9 mouse cellular contexts compared by ENCODE assay signal in the genomic region with DNA sequence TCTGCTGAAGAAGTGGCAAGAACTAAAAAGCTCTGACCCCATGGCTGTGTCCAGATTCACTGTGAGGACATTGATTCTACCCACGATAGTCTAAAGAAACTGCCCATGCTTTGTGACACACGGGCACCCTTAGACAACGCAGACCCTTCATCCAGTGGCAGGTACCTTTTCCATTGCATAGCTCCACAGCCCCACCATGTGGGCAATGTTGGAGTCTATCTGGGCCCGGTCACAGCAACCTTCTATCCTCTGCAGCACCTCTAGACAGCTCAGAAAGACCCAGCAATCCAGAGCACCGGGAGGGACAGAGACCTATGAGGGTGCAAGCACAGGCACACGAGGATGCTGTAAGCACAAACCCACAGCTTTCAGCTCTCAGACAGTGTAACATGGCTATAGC. TPM values are rescaled to one million over a fixed set of nuclear protein-coding genes. Genes with fewer than 3 reads are reported as not detected.
DNase-seq lines count a peak whose midpoint lies in the region; ATAC-seq and TF ChIP-seq lines count a peak whose summit lies in the region.
"Had no signal": no experiment of that assay in that cellular context is flagged by ENCODE, and none has a peak within 500 bp of the region (broad histone marks: within the 10 kb centered on the region; RNA-seq: fewer than 3 reads in every experiment).

No protein-coding gene starts in this region.

- H3K9me3 ChIP-seq in hindbrain, embryonic 11.5 days (ENCODE audit: control insufficient read depth, low read length): no peaks in the 10 kb centered on the region
- H3K9me3 ChIP-seq in hindbrain, embryonic 16.5 days (ENCODE audit: control insufficient read depth, low read length): no peaks in the 10 kb centered on the region
- H3K9me3 ChIP-seq: liver, embryonic 15.5 days had no signal

- H3K36me3 ChIP-seq in hindbrain, embryonic 11.5 days (ENCODE audit: control insufficient read depth, insufficient read depth, low read length): peaks cover 8% of the 10 kb centered on the region
- H3K36me3 ChIP-seq in hindbrain, embryonic 16.5 days (ENCODE audit: control insufficient read depth, insufficient read depth, low read length): peaks cover 43% of the 10 kb centered on the region
- peaks cover 44% of the 10 kb centered on the region for H3K36me3 ChIP-seq in spleen, adult 2 months (ENCODE audit: control insufficient read depth, insufficient read depth, low read length)

- peak; percentile 34; the same call in 1 of the 2 replicates for TF ChIP-seq CTCF in spleen, adult 2 months (IDR thresholded peaks at IDR 0.05; ENCODE audit: extremely low read depth, insufficient read depth, insufficient read length, insufficient replicate concordance)

- no peak overlapping the region for H3K9ac ChIP-seq in hindbrain, embryonic 11.5 days (ENCODE audit: low read depth, low read length)
- H3K9ac ChIP-seq in hindbrain, embryonic 16.5 days (ENCODE audit: low read depth, low read length): no peak overlapping the region
- H3K9ac ChIP-seq: liver, embryonic 15.5 days had no signal

- ATAC-seq in hindbrain, embryonic 11.5 days (ENCODE audit: low FRiP score): no peak
- ATAC-seq in hindbrain, embryonic 16.5 days: no peak
- 0 out of 2 replicates have a peak, but pooled peaks have one; percentile 35 for ATAC-seq in erythroid progenitor cell, adult 5-6 weeks (replicated peaks; ENCODE audit: low FRiP score, poor library complexity, severe bottlenecking)

- no peaks in the 10 kb centered on the region for H3K27me3 ChIP-seq in hindbrain, embryonic 11.5 days (ENCODE audit: control insufficient read depth, insufficient read depth, low read length)
- no peaks in the 10 kb centered on the region for H3K27me3 ChIP-seq in hindbrain, embryonic 16.5 days (replicated peaks; ENCODE audit: control insufficient read depth, insufficient read depth, low read length)
- no peaks in the 10 kb centered on the region for H3K27me3 ChIP-seq in spleen, adult 2 months (ENCODE audit: control insufficient read depth, insufficient read depth, low read length)
- H3K27me3 ChIP-seq: liver, embryonic 15.5 days had no signal

- peak; percentile 38 for DNase-seq in hindbrain, embryonic 11.5 days (ENCODE audit: low spot score)
- peak in 1 of 2 experiments; percentile 17 for DNase-seq in spleen, adult 2 months (ENCODE audit: low read depth in 1 of 2, low spot score in 2 of 2)
- no peak for DNase-seq in spleen, postnatal 14 days (ENCODE audit: low spot score in 2 of 2)
- DNase-seq in thymus, postnatal 4 days: peak; percentile 65
- DNase-seq in Muller cell, postnatal 12 days (ENCODE audit: inconsistent ontology term): no peak
- DNase-seq in cerebellum, adult 18-20 months: no peak

- no peak for TF ChIP-seq POLR2A in spleen, adult 2 months (IDR thresholded peaks at IDR 0.05; ENCODE audit: low read depth, low read length)

- 78% methylated on average over 6 of the region's 6 CpGs for WGBS in hindbrain, embryonic 11.5 days
- 72% methylated on average over 6 of the region's 6 CpGs for WGBS in hindbrain, embryonic 16.5 days
- WGBS in spleen, adult 2 months: 76% methylated on average over 6 of the region's 6 CpGs

- H3K27ac ChIP-seq in hindbrain, embryonic 11.5 days (ENCODE audit: low read depth, low read length): no peak overlapping the region
- no peak overlapping the region for H3K27ac ChIP-seq in hindbrain, embryonic 16.5 days (ENCODE audit: low read depth, low read length)
- H3K27ac ChIP-seq in spleen, adult 2 months (ENCODE audit: insufficient read depth, low read length): no peak overlapping the region
- H3K27ac ChIP-seq: liver, embryonic 15.5 days had no signal

- no peak overlapping the region for H3K4me2 ChIP-seq in hindbrain, embryonic 11.5 days (replicated peaks; ENCODE audit: low read depth, low read length)
- H3K4me2 ChIP-seq in hindbrain, embryonic 16.5 days (ENCODE audit: low read length): no peak overlapping the region
- H3K4me2 ChIP-seq: liver, embryonic 15.5 days had no signal

- no peaks in the 10 kb centered on the region for H3K4me1 ChIP-seq in hindbrain, embryonic 11.5 days (replicated peaks; ENCODE audit: control insufficient read depth, insufficient read depth, low read length)
- H3K4me1 ChIP-seq in hindbrain, embryonic 16.5 days (ENCODE audit: control insufficient read depth, insufficient read depth, low read depth, low read length): no peaks in the 10 kb centered on the region
- H3K4me1 ChIP-seq in spleen, adult 2 months (ENCODE audit: control insufficient read depth, insufficient read depth, insufficient read length): no peaks in the 10 kb centered on the region

- H3K4me3 ChIP-seq in hindbrain, embryonic 11.5 days (ENCODE audit: low read depth, low read length): no peak overlapping the region
- H3K4me3 ChIP-seq in hindbrain, embryonic 16.5 days (ENCODE audit: low read length): no peak overlapping the region
- H3K4me3 ChIP-seq in spleen, adult 2 months (ENCODE audit: extremely low read depth, insufficient read depth, insufficient read length): no peak overlapping the region
- H3K4me3 ChIP-seq: liver, embryonic 15.5 days had no signal

RNA-seq across cellular contexts. Expression of a gene that starts 26.4 kb away (rescaled TPM):
- 14.1 and 18.7 TPM in 2 replicates for polyA plus RNA-seq in hindbrain, embryonic 11.5 days (2014; fragmentation: Nextera tagmentation; extraction: Ambion mirVana)
- polyA plus RNA-seq in hindbrain, embryonic 16.5 days (2015; fragmentation: Nextera tagmentation; extraction: Ambion mirVana): 15.9 and 17.0 TPM in 2 replicates
- polyA plus RNA-seq in spleen, adult 2 months (2012; rRNA removed): 11.2 and 11.7 TPM in 2 replicates
- 2.5 and 2.9 TPM in 2 replicates for total RNA-seq in erythroid progenitor cell, adult 5-6 weeks (2015; ENCODE audit: low replicate concordance)
- 7.8 and 10.1 TPM in 2 replicates for total RNA-seq in erythroid progenitor cell, adult 5-6 weeks (2017; ENCODE audit: low replicate concordance)

RNA-seq across cellular contexts. Expression of a gene that starts 33.1 kb away (rescaled TPM):
- polyA plus RNA-seq in hindbrain, embryonic 11.5 days (2014; fragmentation: Nextera tagmentation; extraction: Ambion mirVana): 17.7 and 21.2 TPM in 2 replicates
- polyA plus RNA-seq in hindbrain, embryonic 16.5 days (2015; fragmentation: Nextera tagmentation; extraction: Ambion mirVana): 11.3 and 21.5 TPM in 2 replicates
- polyA plus RNA-seq in spleen, adult 2 months (2012; rRNA removed): 41.8 and 45.9 TPM in 2 replicates
- 127 and 132 TPM in 2 replicates for total RNA-seq in erythroid progenitor cell, adult 5-6 weeks (2015; ENCODE audit: low replicate concordance)
- total RNA-seq in erythroid progenitor cell, adult 5-6 weeks (2017; ENCODE audit: low replicate concordance): 81.0 and 108 TPM in 2 replicates

RNA-seq across cellular contexts. Expression of a gene that starts 41.7 kb away (rescaled TPM):
- 13.6 and 17.6 TPM in 2 replicates for polyA plus RNA-seq in hindbrain, embryonic 11.5 days (2014; fragmentation: Nextera tagmentation; extraction: Ambion mirVana)
- polyA plus RNA-seq in hindbrain, embryonic 16.5 days (2015; fragmentation: Nextera tagmentation; extraction: Ambion mirVana): 31.8 and 35.4 TPM in 2 replicates
- 68.7 and 105 TPM in 2 replicates for polyA plus RNA-seq in spleen, adult 2 months (2012; rRNA removed)
- 14.4 and 36.9 TPM in 2 replicates for total RNA-seq in erythroid progenitor cell, adult 5-6 weeks (2015; ENCODE audit: low replicate concordance)
- 14.1 and 23.9 TPM in 2 replicates for total RNA-seq in erythroid progenitor cell, adult 5-6 weeks (2017; ENCODE audit: low replicate concordance)

Comparison
In these comparisons a context has a peak if more than half of its experiments do, and no peak if none do; other contexts are left out.
1. DNase-seq: peak in hindbrain, embryonic 11.5 days (single experiment) and thymus, postnatal 4 days (single experiment); none in spleen, postnatal 14 days (0 of 2), Muller cell, postnatal 12 days (single experiment) and cerebellum, adult 18-20 months (0 of 2).